Mouse (Mus musculus) midbrain, postnatal 0 days (tissue): ENCODE data around the gene Derl3. TPM values are rescaled to one million over a fixed set of nuclear protein-coding genes. Genes with fewer than 3 reads are reported as not detected.

Experiments used
- ATAC-seq: fragments of 200-750 bp; cut with Nextera tagmentation; 2 replicates; pipeline ENCODE4 v1.8.0; 2017; ENCODE audit warnings: moderate number of reproducible peaks, mild to moderate bottlenecking, moderate TSS enrichment, moderate library complexity; ENCODE audit not compliant: low FRiP score
- DNase-seq: peaks from one replicate; pipeline ENCODE4 v3.0.0-alpha.2; 2015; ENCODE audit warnings: low spot score
- H3K27ac ChIP-seq: fragments of 300-500 bp; sonication (generic); 2 replicates; pipeline ENCODE4 v1.5.1; 2014; ENCODE audit warnings: low read depth, mild to moderate bottlenecking, low read length, mixed read lengths
- H3K27me3 ChIP-seq: fragments of 300-500 bp; sonication (generic); 2 replicates; pipeline ENCODE4 v1.6.1; 2014; ENCODE audit warnings: low read length, control low read depth, mixed read lengths; ENCODE audit not compliant: insufficient read depth
- H3K36me3 ChIP-seq: fragments of 300-500 bp; sonication (generic); 2 replicates; pipeline ENCODE4 v1.6.1; 2014; ENCODE audit warnings: low read length, control low read depth, mixed read lengths; ENCODE audit not compliant: insufficient read depth
- H3K4me1 ChIP-seq: fragments of 300-500 bp; sonication (generic); 2 replicates; pipeline ENCODE4 v1.6.1; 2014; ENCODE audit warnings: mild to moderate bottlenecking, control low read depth, antibody characterized with exemption, low read length, mixed read lengths; ENCODE audit not compliant: insufficient read depth
- H3K4me2 ChIP-seq: fragments of 300-500 bp; sonication (generic); 2 replicates; pipeline ENCODE4 v1.6.1; 2014; ENCODE audit warnings: low read depth, mild to moderate bottlenecking, low read length, mixed read lengths; ENCODE audit not compliant: poor library complexity, severe bottlenecking
- H3K4me3 ChIP-seq: fragments of 300-500 bp; sonication (generic); 2 replicates; pipeline ENCODE4 v1.5.1; 2014; ENCODE audit warnings: low read depth, mild to moderate bottlenecking, low read length, moderate library complexity
- H3K9ac ChIP-seq: fragments of 300-500 bp; sonication (generic); replicated peaks from 2 replicates; pipeline ENCODE4 v1.6.1; 2014; ENCODE audit warnings: mild to moderate bottlenecking, low read length, moderate library complexity, mixed read lengths; ENCODE audit not compliant: poor library complexity, severe bottlenecking
- H3K9me3 ChIP-seq: fragments of 300-500 bp; sonication (generic); 2 replicates; pipeline ENCODE4 v1.6.1; 2016; ENCODE audit warnings: low read length, control low read depth
- CTCF ChIP-seq: IDR thresholded peaks from 2 replicates; pipeline ENCODE4 v1.5.1; 2016; ENCODE audit warnings: antibody characterized with exemption, mild to moderate bottlenecking
- WGBS: fragments of 180-500 bp; shearing (Covaris S2); extraction: QIAGEN DNeasy Blood & Tissue Kit; methylation state at CpG from one replicate; pipeline ENCODE4 v1.1.7; 2014; 5-methylcytosine and 5-hydroxymethylcytosine counted together
- polyA plus RNA-seq: library from polyadenylated mRNA; unstranded; fragments of >200 nt; fragmentation: Nextera tagmentation; extraction: Ambion mirVana; gene quantifications from 2 replicates; pipeline ENCODE4 v1.2.1, GENCODE M21; 2015
- total RNA-seq: library from RNA; depleted of rRNA; stranded (reverse); fragments of >200 nt; gene quantifications from 2 replicates; pipeline ENCODE4 v1.2.3, GENCODE M21; 2014; rRNA removed

Derl3 gene
- total and polyA plus RNA-seq, 2 experiments from 2014 or later: 1.4 TPM

- no peak for DNase-seq
- WGBS: 93% methylated on average over 7 of the region's 7 CpGs
- Histone ChIP-seq H3K27me3 (no peaks in the 10 kb centered on the region), H3K9me3 (no peaks in the 10 kb centered on the region), H3K36me3 (no peaks in the 10 kb centered on the region), H3K9ac (no peak overlapping the region), H3K27ac (no peak overlapping the region), H3K4me3 (no peak overlapping the region), H3K4me1 (no peaks in the 10 kb centered on the region), H3K4me2 (no peak overlapping the region)
- no peak for ATAC-seq
- no peak for TF ChIP-seq CTCF
Measured at GRCm38 (mm10) chr10:75945213-75945612, 52.0 kb downstream of the Derl3 start.

Other genes with a start within 250 kb of the Derl3 start
- 7.8 and 10.7 TPM in 2 replicates for gene Susd2, start 249.4 kb upstream of the Derl3 start, total RNA-seq
- gene Susd2, start 249.4 kb upstream of the Derl3 start, polyA plus RNA-seq: 4.8 and 6.4 TPM in 2 replicates
- 83.4 and 93.3 TPM in 2 replicates for gene Cabin1, start 129.1 kb upstream of the Derl3 start, total RNA-seq
- gene Cabin1, start 129.1 kb upstream of the Derl3 start, polyA plus RNA-seq: 30.1 and 31.6 TPM in 2 replicates
- gene Ddt, start 120.0 kb upstream of the Derl3 start, total RNA-seq: 71.1 and 72.9 TPM in 2 replicates
- 92.9 and 102 TPM in 2 replicates for gene Ddt, start 120.0 kb upstream of the Derl3 start, polyA plus RNA-seq
- not detected in 2 replicates for gene Gm20441, start 112.5 kb upstream of the Derl3 start, total RNA-seq
- gene Gm20441, start 112.5 kb upstream of the Derl3 start, polyA plus RNA-seq: not detected in 2 replicates
- gene Gstt3, start 112.0 kb upstream of the Derl3 start, total RNA-seq: 3.6 and 7.7 TPM in 2 replicates
- gene Gstt3, start 112.0 kb upstream of the Derl3 start, polyA plus RNA-seq: 2.5 and 2.8 TPM in 2 replicates
- gene Gstt1, start 94.8 kb upstream of the Derl3 start, total RNA-seq: 22.6 and 37.1 TPM in 2 replicates
- 21.4 and 26.2 TPM in 2 replicates for gene Gstt1, start 94.8 kb upstream of the Derl3 start, polyA plus RNA-seq
- gene Gstt4, start 70.9 kb upstream of the Derl3 start, total RNA-seq: not detected in 2 replicates
- gene Gstt4, start 70.9 kb upstream of the Derl3 start, polyA plus RNA-seq: not detected in 2 replicates
- 2.0 and 5.5 TPM in 2 replicates for gene Gstt2, start 56.0 kb upstream of the Derl3 start, total RNA-seq
- 7.7 and 10.7 TPM in 2 replicates for gene Gstt2, start 56.0 kb upstream of the Derl3 start, polyA plus RNA-seq
- gene Mif, start 33.2 kb upstream of the Derl3 start, total RNA-seq: 736 and 976 TPM in 2 replicates
- gene Mif, start 33.2 kb upstream of the Derl3 start, polyA plus RNA-seq: 1,685 and 1,800 TPM in 2 replicates
- 145 and 147 TPM in 2 replicates for gene Smarcb1, start 28.2 kb downstream of the Derl3 start, total RNA-seq
- 205 and 219 TPM in 2 replicates for gene Smarcb1, start 28.2 kb downstream of the Derl3 start, polyA plus RNA-seq
- gene Chchd10, start 39.7 kb downstream of the Derl3 start, total RNA-seq: 216 and 266 TPM in 2 replicates
- gene Chchd10, start 39.7 kb downstream of the Derl3 start, polyA plus RNA-seq: 221 and 260 TPM in 2 replicates
- 6.8 and 11.5 TPM in 2 replicates for gene Mmp11, start 43.1 kb downstream of the Derl3 start, total RNA-seq
- gene Mmp11, start 43.1 kb downstream of the Derl3 start, polyA plus RNA-seq: 6.6 and 8.1 TPM in 2 replicates
- 0.88 and 1.7 TPM in 2 replicates for gene Gm867, start 47.3 kb downstream of the Derl3 start, total RNA-seq
- gene Gm867, start 47.3 kb downstream of the Derl3 start, polyA plus RNA-seq: 1.6 TPM in 2 replicates
- not detected in 2 replicates for gene Vpreb3, start 49.6 kb downstream of the Derl3 start, total RNA-seq
- gene Vpreb3, start 49.6 kb downstream of the Derl3 start, polyA plus RNA-seq: 0.59 and 0.72 TPM in 2 replicates
- not detected in 2 replicates for gene Gm5134, start 61.1 kb downstream of the Derl3 start, total RNA-seq
- gene Gm5134, start 61.1 kb downstream of the Derl3 start, polyA plus RNA-seq: not detected in 2 replicates
- gene Zfp280b, start 139.2 kb downstream of the Derl3 start, total RNA-seq: 9.1 and 9.8 TPM in 2 replicates
- 8.8 and 12.5 TPM in 2 replicates for gene Zfp280b, start 139.2 kb downstream of the Derl3 start, polyA plus RNA-seq
- gene Slc5a4b, start 217.5 kb downstream of the Derl3 start, total RNA-seq: not detected in 2 replicates
- 0.06 and 0.09 TPM in 2 replicates for gene Slc5a4b, start 217.5 kb downstream of the Derl3 start, polyA plus RNA-seq